ENCODE assay signal across 8 mouse cellular contexts in genomic region chr5:123974179-123974485, GRCm38 (mm10). TPM values are rescaled to one million over a fixed set of nuclear protein-coding genes. Genes with fewer than 3 reads are reported as not detected.
DNase-seq lines count a peak whose midpoint lies in the region; ATAC-seq and TF ChIP-seq lines count a peak whose summit lies in the region.

No protein-coding gene starts in this region.

- peak overlapping the region; percentile 88 for H3K4me3 ChIP-seq in kidney, postnatal 0 days (replicated peaks; ENCODE audit: low read depth, low read length)
- H3K4me3 ChIP-seq in bone marrow macrophage, adult 2 months (ENCODE audit: insufficient read depth, low read length), result peak overlapping the region; percentile 67
- peak overlapping the region; percentile 77 for H3K4me3 ChIP-seq in hindbrain, embryonic 10.5 days

- no peak for TF ChIP-seq CTCF in kidney, postnatal 0 days (IDR thresholded peaks at IDR 0.05; ENCODE audit: low read depth)
- TF ChIP-seq CTCF in bone marrow macrophage, adult 2 months (IDR thresholded peaks at IDR 0.05; ENCODE audit: low read depth, low read length), result no peak

- TF ChIP-seq POLR2A in bone marrow macrophage, adult 2 months (IDR thresholded peaks at IDR 0.05; ENCODE audit: borderline replicate concordance, low read depth, low read length), result no peak

- no peaks in the 10 kb centered on the region for H3K9me3 ChIP-seq in kidney, postnatal 0 days (replicated peaks; ENCODE audit: low read length)
- H3K9me3 ChIP-seq in hindbrain, embryonic 10.5 days, result no peaks in the 10 kb centered on the region

- no peak for ATAC-seq in kidney, postnatal 0 days (replicated peaks; ENCODE audit: low FRiP score, low read depth)

- peak overlapping the region; percentile 91 for H3K9ac ChIP-seq in kidney, postnatal 0 days (ENCODE audit: low read depth, low read length)

- H3K4me1 ChIP-seq in kidney, postnatal 0 days (replicated peaks; ENCODE audit: insufficient read depth, low read length), result peaks cover 20% of the 10 kb centered on the region; the same call in 1 of the 2 replicates
- H3K4me1 ChIP-seq in bone marrow macrophage, adult 2 months (ENCODE audit: control insufficient read depth, insufficient read depth, low read length), result no peaks in the 10 kb centered on the region
- peaks cover 48% of the 10 kb centered on the region for H3K4me1 ChIP-seq in hindbrain, embryonic 10.5 days (replicated peaks)

- H3K4me2 ChIP-seq in kidney, postnatal 0 days (ENCODE audit: low read length), result peak overlapping the region; percentile 92

- H3K27me3 ChIP-seq in kidney, postnatal 0 days (ENCODE audit: insufficient read depth, low read length), result no peaks in the 10 kb centered on the region
- H3K27me3 ChIP-seq in hindbrain, embryonic 10.5 days (ENCODE audit: insufficient read depth, poor library complexity, severe bottlenecking), result peaks cover 59% of the 10 kb centered on the region

- peak overlapping the region; percentile 86 for H3K27ac ChIP-seq in kidney, postnatal 0 days
- no peak overlapping the region for H3K27ac ChIP-seq in bone marrow macrophage, adult 2 months (ENCODE audit: insufficient read depth, low read depth, low read length)
- H3K27ac ChIP-seq in hindbrain, embryonic 10.5 days, result peak overlapping the region; percentile 86

- no peak for DNase-seq in kidney, postnatal 0 days (ENCODE audit: low spot score)
- no peak for DNase-seq in kidney, postnatal 10 days
- no peak for DNase-seq in hindbrain, embryonic 10.5 days (ENCODE audit: low spot score)
- DNase-seq in lung, postnatal 14 days, result peak; percentile 32
- no peak for DNase-seq in c-Kit-positive CD71-positive TER-119-positive erythroid progenitor cells, embryonic 14.5 days (ENCODE audit: low spot score)
- DNase-seq in cerebellum, adult 18-20 months, result no peak
- DNase-seq in kidney, adult 8-10 months, result no peak

- no peaks in the 10 kb centered on the region for H3K36me3 ChIP-seq in kidney, postnatal 0 days (ENCODE audit: insufficient read depth, low read length)
- no peaks in the 10 kb centered on the region for H3K36me3 ChIP-seq in hindbrain, embryonic 10.5 days

- WGBS in kidney, postnatal 0 days, result 1% methylated on average over 14 of the region's 14 CpGs
- WGBS in hindbrain, embryonic 10.5 days, result under 1% methylated on average over 14 of the region's 14 CpGs

RNA-seq across cellular contexts. Expression of gene Hip1r, which starts 0.7 kb away (rescaled TPM):
- 24.8 and 28.4 TPM in 2 replicates for polyA plus RNA-seq in kidney, postnatal 0 days (2015; fragmentation: Nextera tagmentation; extraction: Ambion mirVana)
- 0.51 and 0.64 TPM in 2 replicates for polyA plus RNA-seq in bone marrow macrophage, adult 2 months (2012; ENCODE audit: insufficient read depth, insufficient read length, missing spikeins)
- 12.2 and 12.5 TPM in 2 replicates for polyA plus RNA-seq in hindbrain, embryonic 10.5 days (2016; fragmentation: Nextera tagmentation; extraction: Ambion mirVana)

RNA-seq across cellular contexts. Expression of gene Ccdc62, which starts 43.7 kb away (rescaled TPM):
- 6.4 and 7.1 TPM in 2 replicates for polyA plus RNA-seq in kidney, postnatal 0 days (2015; fragmentation: Nextera tagmentation; extraction: Ambion mirVana)
- polyA plus RNA-seq in bone marrow macrophage, adult 2 months (2012; ENCODE audit: insufficient read depth, insufficient read length, missing spikeins), result 1.2 and 3.3 TPM in 2 replicates
- polyA plus RNA-seq in hindbrain, embryonic 10.5 days (2016; fragmentation: Nextera tagmentation; extraction: Ambion mirVana), result 5.1 and 6.6 TPM in 2 replicates

RNA-seq across cellular contexts. Expression of gene Gm43518, which starts 46.9 kb away (rescaled TPM):
- polyA plus RNA-seq in kidney, postnatal 0 days (2015; fragmentation: Nextera tagmentation; extraction: Ambion mirVana), result 1.0 and 1.6 TPM in 2 replicates
- polyA plus RNA-seq in bone marrow macrophage, adult 2 months (2012; ENCODE audit: insufficient read depth, insufficient read length, missing spikeins), result not detected in 2 replicates
- 1.9 and 2.7 TPM in 2 replicates for polyA plus RNA-seq in hindbrain, embryonic 10.5 days (2016; fragmentation: Nextera tagmentation; extraction: Ambion mirVana)

RNA-seq across cellular contexts. Expression of gene Vps37b, which starts 57.9 kb away (rescaled TPM):
- polyA plus RNA-seq in kidney, postnatal 0 days (2015; fragmentation: Nextera tagmentation; extraction: Ambion mirVana), result 30.7 and 31.7 TPM in 2 replicates
- 16.8 and 18.2 TPM in 2 replicates for polyA plus RNA-seq in bone marrow macrophage, adult 2 months (2012; ENCODE audit: insufficient read depth, insufficient read length, missing spikeins)
- 57.5 and 71.8 TPM in 2 replicates for polyA plus RNA-seq in hindbrain, embryonic 10.5 days (2016; fragmentation: Nextera tagmentation; extraction: Ambion mirVana)
